Mouse (Mus musculus) layer of hippocampus, adult 2 months (tissue): ENCODE results near the gene Stard3. TPM values are rescaled to one million over a fixed set of nuclear protein-coding genes. Genes with fewer than 3 reads are reported as not detected.

ENCODE experiments used
- DNase-seq, 2 experiments: peaks; one replicate each; pipeline ENCODE4 v3.0.0; 2022; ENCODE audit warnings: low spot score in 2 of 2
- H3K27ac ChIP-seq: fragments of 200-600 bp; 2 replicates; pipeline ENCODE4 v1.8.1; 2022
- H3K4me3 ChIP-seq: fragments of 200-600 bp; 2 replicates; pipeline ENCODE4 v1.8.1; 2022; ENCODE audit warnings: mild to moderate bottlenecking
- CTCF ChIP-seq: fragments of 200-600 bp; conservative IDR thresholded peaks from 2 replicates; pipeline ENCODE4 v1.8.1; 2022; ENCODE audit warnings: antibody characterized with exemption, mild to moderate bottlenecking, moderate library complexity
- long read RNA-seq, 2 experiments: library from polyadenylated mRNA; stranded (forward); transcript quantifications; one replicate each; pipeline ENCODE4 v2.0.0; 2021; ENCODE audit warnings: borderline mapping rate in 2 of 2
- total RNA-seq, 2 experiments: library from RNA; stranded (reverse); gene quantifications; 2 replicates each; pipeline ENCODE4 v1.2.3; 2021

Stard3 gene
- total RNA-seq, result 10 to 100 TPM; 32.9 to 35.5 TPM
- long read RNA-seq, experiment 1, transcript Stard3-201 (15 exons, 2,070 nt), result major isoform, 25 of 40 reads
- long read RNA-seq, experiment 1, partial matches to known transcripts, result 2 of 40 reads
- long read RNA-seq, experiment 1, other reads (novel, unspliced or antisense), result 13 of 40 reads
- long read RNA-seq, experiment 2, transcript Stard3-201 (15 exons, 2,070 nt), result major isoform, 49 of 71 reads
- long read RNA-seq, experiment 2, partial matches to known transcripts, result 4 of 71 reads
- long read RNA-seq, experiment 2, other reads (novel, unspliced or antisense), result 18 of 71 reads

- Histone ChIP-seq H3K4me3 (peak within 1 kb of the TSS; percentile 87), H3K27ac (peak within 1 kb of the TSS; percentile 90)
- TF ChIP-seq CTCF, result no peak
- peak; percentile 81 to 87 for DNase-seq
Measured at GRCm38 (mm10) chr11:98358161-98359083, at the start of gene Stard3. Gene Stard3, plus strand, starts transcription at chr11:98358368.

DNA sequence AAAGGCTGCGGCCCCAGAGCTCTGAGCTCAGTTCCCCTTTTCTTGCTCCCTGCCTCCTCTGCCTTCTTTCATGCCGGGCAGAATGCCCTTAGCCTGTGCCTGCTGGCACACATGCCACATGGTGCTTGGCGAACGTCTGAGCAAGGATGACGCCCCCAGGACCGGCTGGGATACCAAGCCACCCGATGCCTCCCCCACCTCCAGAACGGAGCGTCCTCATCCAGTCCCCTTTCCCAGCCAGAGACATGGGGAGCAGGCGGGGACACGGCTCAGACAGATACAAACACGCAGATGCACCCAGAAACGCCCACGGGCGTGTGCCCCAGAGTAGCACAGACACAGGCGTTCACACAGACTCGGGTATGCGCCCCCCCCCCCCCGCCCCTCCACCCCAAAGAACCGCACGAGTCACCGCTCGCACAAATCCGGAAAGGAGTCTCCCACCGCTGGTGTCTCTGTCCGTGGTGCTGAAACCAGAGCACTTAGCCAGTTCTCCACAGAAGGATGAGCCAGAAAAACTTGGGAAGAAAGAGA is 44.3 kb upstream of the Stard3 start:
- peak overlapping the region; percentile 89 for H3K27ac ChIP-seq
- peak overlapping the region; percentile 10; the same call in 1 of the 2 replicates for H3K4me3 ChIP-seq
- TF ChIP-seq CTCF, result no peak
- peak; percentile 87 to 89 for DNase-seq

GRCm38 (mm10) chr11:98317479-98317878 is 40.7 kb upstream of the Stard3 start:
- DNase-seq, result no peak
- no peak overlapping the region for H3K4me3 ChIP-seq
- no peak for TF ChIP-seq CTCF
- H3K27ac ChIP-seq, result peak overlapping the region; percentile 83

- no peak for TF ChIP-seq CTCF
- no peak for DNase-seq
- Histone ChIP-seq H3K27ac (peak overlapping the region; percentile 97), H3K4me3 (peak overlapping the region; percentile 30; the same call in 1 of the 2 replicates)
Measured at GRCm38 (mm10) chr11:98318421-98319116, 39.6 kb upstream of the Stard3 start.

- DNase-seq, result peak in 1 of 2 experiments; percentile 69
- peak overlapping the region; percentile 97 for H3K27ac ChIP-seq
- H3K4me3 ChIP-seq, result peak overlapping the region; percentile 30; the same call in 1 of the 2 replicates
- no peak for TF ChIP-seq CTCF
Measured at GRCm38 (mm10) chr11:98319120-98319519, 39.0 kb upstream of the Stard3 start.

GRCm38 (mm10) chr11:98319544-98319943 is 38.6 kb upstream of the Stard3 start:
- no peak for TF ChIP-seq CTCF
- no peak for DNase-seq
- Histone ChIP-seq H3K4me3 (peak overlapping the region; percentile 7; the same call in 1 of the 2 replicates), H3K27ac (peak overlapping the region; percentile 97)

DNA sequence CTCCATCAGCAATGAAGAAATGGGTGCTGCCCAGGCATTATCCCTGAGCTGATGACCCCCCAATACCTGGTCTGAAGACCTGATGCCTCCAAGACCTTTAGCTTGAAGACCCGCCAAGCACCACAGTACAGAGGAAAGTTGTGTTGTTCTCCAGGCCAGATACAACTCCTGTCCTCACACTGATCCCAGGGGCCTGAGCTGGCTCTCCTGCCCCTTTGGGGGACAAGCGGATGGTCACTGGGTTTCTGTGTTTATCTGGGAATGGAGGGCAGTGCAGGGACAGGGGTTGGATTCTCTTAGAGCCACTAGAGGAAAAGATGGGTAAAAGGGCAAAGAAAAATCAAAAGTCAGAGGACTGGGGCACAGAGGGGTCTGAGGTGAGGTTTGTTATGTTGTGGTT is 38.2 kb upstream of the Stard3 start:
- peak overlapping the region; percentile 97 for H3K27ac ChIP-seq
- H3K4me3 ChIP-seq, result peak overlapping the region; percentile 15; the same call in 1 of the 2 replicates
- no peak for TF ChIP-seq CTCF
- no peak for DNase-seq

DNA sequence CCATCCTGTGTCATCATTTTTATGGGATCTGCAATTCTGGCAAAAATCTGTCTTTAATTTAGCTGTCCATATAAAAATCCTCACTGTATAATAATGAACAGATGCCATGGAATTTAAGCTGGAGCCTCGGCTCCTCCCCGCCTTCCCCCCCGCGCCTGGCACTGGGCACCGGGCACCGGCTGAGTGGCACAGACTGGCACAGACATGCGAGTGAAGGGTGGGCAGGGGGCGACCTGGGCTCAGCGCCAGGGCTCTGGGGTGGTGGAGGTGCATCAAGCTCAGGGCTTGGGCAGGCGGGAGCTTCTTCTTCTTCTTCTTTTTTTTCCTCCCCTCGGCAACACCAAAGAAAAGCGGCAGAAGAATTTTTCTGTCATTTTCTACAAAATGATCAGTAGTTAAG is 37.8 kb upstream of the Stard3 start:
- H3K27ac ChIP-seq, result peak overlapping the region; percentile 97
- TF ChIP-seq CTCF, result no peak
- no peak for DNase-seq
- peak overlapping the region; percentile 51 for H3K4me3 ChIP-seq

GRCm38 (mm10) chr11:98320806-98321676 is 37.1 kb upstream of the Stard3 start:
- no peak for DNase-seq
- Histone ChIP-seq H3K4me3 (peak overlapping the region; percentile 51), H3K27ac (peak overlapping the region; percentile 97)
- TF ChIP-seq CTCF, result no peak

DNA sequence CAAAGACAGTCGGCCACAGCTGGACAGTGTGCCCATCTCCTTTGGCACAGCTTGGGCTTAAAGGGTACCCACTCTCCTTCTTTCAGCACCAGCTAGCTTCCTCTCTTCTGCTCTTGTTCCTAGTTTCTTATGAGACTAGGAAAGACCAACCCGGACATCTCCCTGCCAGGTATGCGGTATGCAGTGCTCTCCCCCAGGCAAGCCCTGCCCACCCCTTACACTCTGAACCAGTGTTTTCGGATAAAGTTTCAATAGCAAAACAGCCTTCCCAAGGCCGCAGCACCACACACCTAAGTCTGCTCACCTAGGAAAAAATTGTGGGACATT is 36.5 kb upstream of the Stard3 start:
- Histone ChIP-seq H3K4me3 (no peak overlapping the region; the same call in 1 of the 2 replicates), H3K27ac (peak overlapping the region; percentile 97)
- no peak for TF ChIP-seq CTCF
- DNase-seq, result no peak

- no peak for TF ChIP-seq CTCF
- DNase-seq, result no peak
- peak overlapping the region; percentile 65; the same call in 1 of the 2 replicates for H3K27ac ChIP-seq
- H3K4me3 ChIP-seq, result no peak overlapping the region
Measured at GRCm38 (mm10) chr11:98322159-98322558, 36.0 kb upstream of the Stard3 start.
